Mouse (Mus musculus) embryonic facial prominence, embryonic 14.5 days (tissue): ENCODE data around the gene Zfx. TPM values are rescaled to one million over a fixed set of nuclear protein-coding genes. Genes with fewer than 3 reads are reported as not detected.

ENCODE experiments used
- ATAC-seq: fragments of 200-750 bp; cut with Nextera tagmentation; 2 replicates; pipeline ENCODE4 v1.8.0; 2017; ENCODE audit warnings: low read depth, moderate number of reproducible peaks, moderate TSS enrichment
- DNase-seq: peaks from one replicate; pipeline ENCODE4 v3.0.0-alpha.2; 2015; ENCODE audit warnings: low spot score
- H3K27ac ChIP-seq: fragments of 300-500 bp; sonication (generic); replicated peaks from 2 replicates; pipeline ENCODE4 v1.5.1; 2014; ENCODE audit warnings: low read depth, mild to moderate bottlenecking, low read length, moderate library complexity
- H3K27me3 ChIP-seq: fragments of 300-500 bp; sonication (generic); replicated peaks from 2 replicates; pipeline ENCODE4 v1.6.1; 2014; ENCODE audit warnings: low read length; ENCODE audit not compliant: control insufficient read depth, insufficient read depth
- H3K36me3 ChIP-seq: fragments of 300-500 bp; sonication (generic); 2 replicates; pipeline ENCODE4 v1.6.1; 2014; ENCODE audit warnings: low read length, mixed read lengths; ENCODE audit not compliant: control insufficient read depth, insufficient read depth
- H3K4me1 ChIP-seq: fragments of 300-500 bp; sonication (generic); 2 replicates; pipeline ENCODE4 v1.6.1; 2014; ENCODE audit warnings: antibody characterized with exemption, low read length; ENCODE audit not compliant: control insufficient read depth, insufficient read depth
- H3K4me2 ChIP-seq: fragments of 300-500 bp; sonication (generic); 2 replicates; pipeline ENCODE4 v1.6.1; 2014; ENCODE audit warnings: low read depth, mild to moderate bottlenecking, low read length, moderate library complexity, mixed read lengths
- H3K4me3 ChIP-seq: fragments of 300-500 bp; sonication (generic); 2 replicates; pipeline ENCODE4 v1.5.1; 2014; ENCODE audit warnings: low read depth, mild to moderate bottlenecking, low read length
- H3K9ac ChIP-seq: fragments of 300-500 bp; sonication (generic); 2 replicates; pipeline ENCODE4 v1.6.1; 2014; ENCODE audit warnings: low read depth, mild to moderate bottlenecking, low read length, moderate library complexity, mixed read lengths
- H3K9me3 ChIP-seq: fragments of 300-500 bp; sonication (generic); 2 replicates; pipeline ENCODE4 v1.6.1; 2016; ENCODE audit warnings: low read length; ENCODE audit not compliant: control insufficient read depth
- WGBS: fragments of 180-500 bp; shearing (Covaris S2); extraction: QIAGEN DNeasy Blood & Tissue Kit; methylation state at CpG from one replicate; pipeline ENCODE4 v1.1.7; 2014; 5-methylcytosine and 5-hydroxymethylcytosine counted together
- polyA plus RNA-seq: library from polyadenylated mRNA; unstranded; fragments of >200 nt; fragmentation: Nextera tagmentation; extraction: Ambion mirVana; gene quantifications from 2 replicates; pipeline ENCODE4 v1.2.1, GENCODE M21; 2014

The Zfx gene
- polyA plus RNA-seq, 1 experiment from 2014 or later = 37.2 TPM

DNA sequence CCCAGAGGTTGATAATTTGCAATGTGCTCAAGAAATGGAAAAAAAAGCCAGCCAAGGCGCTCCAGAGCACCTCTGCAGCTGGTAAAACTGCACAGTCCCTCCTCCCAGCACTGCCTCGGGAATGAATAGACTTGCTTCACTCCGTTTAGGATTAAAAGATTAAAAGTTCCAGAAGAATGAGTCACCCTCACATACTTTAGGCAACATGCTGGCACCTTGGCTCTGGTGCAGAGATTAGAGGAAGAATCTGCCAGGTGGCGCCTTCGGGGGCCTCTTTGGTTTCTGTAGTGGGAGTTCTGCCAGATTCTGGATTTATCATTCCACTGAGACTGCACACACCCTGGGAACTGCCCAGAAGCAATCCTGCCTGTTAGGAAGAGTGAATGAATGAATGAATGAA lies 75.5 kb downstream of the Zfx start:
- 40% methylated on average over 5 of the region's 5 CpGs for WGBS
- H3K9ac ChIP-seq = no peak overlapping the region
- H3K27me3 ChIP-seq = peaks cover 9% of the 10 kb centered on the region
- no peaks in the 10 kb centered on the region for H3K36me3 ChIP-seq
- no peak overlapping the region for H3K4me3 ChIP-seq
- peak; percentile 80 for DNase-seq
- H3K9me3 ChIP-seq = no peaks in the 10 kb centered on the region
- peak; percentile 88 for ATAC-seq
- H3K27ac ChIP-seq = peak overlapping the region; percentile 25; the same call in 1 of the 2 replicates
- H3K4me1 ChIP-seq = no peaks in the 10 kb centered on the region
- no peak overlapping the region for H3K4me2 ChIP-seq

DNA sequence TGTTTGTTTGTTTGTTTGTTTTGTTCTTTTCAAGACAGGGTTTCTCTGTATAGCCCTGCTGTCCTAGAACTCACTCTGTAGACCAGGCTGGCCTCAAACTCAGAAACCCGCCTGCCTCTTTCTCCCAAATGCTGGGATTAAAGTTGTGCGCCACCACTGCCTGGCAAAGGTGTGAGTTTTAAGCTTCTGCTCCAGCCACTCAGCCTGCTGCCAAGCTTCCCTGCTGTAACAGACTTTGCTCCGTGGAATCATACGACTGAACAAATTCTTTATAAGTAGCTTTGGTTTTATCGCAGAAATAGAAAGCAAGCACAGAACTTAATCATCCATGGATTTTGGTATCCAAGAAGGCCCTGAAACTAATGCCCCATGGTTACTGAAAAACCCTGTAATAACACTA lies 76.1 kb downstream of the Zfx start:
- ATAC-seq (no peak), DNase-seq (no peak)
- no peaks in the 10 kb centered on the region for H3K4me1 ChIP-seq
- WGBS = 72% methylated on average over 5 of the region's 5 CpGs
- H3K4me3 ChIP-seq = no peak overlapping the region
- no peaks in the 10 kb centered on the region for H3K9me3 ChIP-seq
- H3K27ac ChIP-seq = peak overlapping the region; percentile 25
- H3K27me3 ChIP-seq = peaks cover 9% of the 10 kb centered on the region
- no peak overlapping the region for H3K9ac ChIP-seq
- no peak overlapping the region for H3K4me2 ChIP-seq
- H3K36me3 ChIP-seq = no peaks in the 10 kb centered on the region

DNA sequence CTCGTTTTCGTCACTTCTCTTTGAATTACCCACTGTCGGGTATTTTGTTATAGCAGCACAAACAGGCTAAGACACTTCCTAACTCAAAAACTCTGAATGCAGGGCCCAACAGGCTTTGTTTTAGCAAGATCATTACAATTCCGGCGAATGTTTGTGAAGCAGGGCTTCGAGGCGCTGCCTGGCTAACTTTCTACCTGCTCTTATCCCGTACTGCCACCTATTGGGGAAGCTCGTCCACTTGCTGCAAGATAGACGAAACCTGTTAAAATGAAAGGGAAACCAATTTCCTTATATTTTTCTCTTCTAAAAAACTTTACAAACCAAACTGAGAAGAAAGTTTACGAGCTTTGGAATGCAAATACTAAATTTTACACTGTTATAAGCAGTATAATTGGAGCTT lies 90.6 kb downstream of the Zfx start:
- Histone ChIP-seq H3K4me2 (no peak overlapping the region), H3K4me3 (no peak overlapping the region), H3K9me3 (no peaks in the 10 kb centered on the region), H3K27ac (no peak overlapping the region), H3K4me1 (no peaks in the 10 kb centered on the region), H3K36me3 (no peaks in the 10 kb centered on the region), H3K27me3 (peaks cover 11% of the 10 kb centered on the region), H3K9ac (no peak overlapping the region)
- no peak for ATAC-seq
- peak; percentile 72 for DNase-seq
- 40% methylated on average over 11 of the region's 11 CpGs for WGBS

- DNase-seq = no peak
- H3K9me3 ChIP-seq = no peaks in the 10 kb centered on the region
- H3K4me2 ChIP-seq = no peak overlapping the region
- 70% methylated on average over 7 of the region's 7 CpGs for WGBS
- H3K36me3 ChIP-seq = no peaks in the 10 kb centered on the region
- no peak overlapping the region for H3K4me3 ChIP-seq
- ATAC-seq = no peak
- H3K9ac ChIP-seq = no peak overlapping the region
- H3K4me1 ChIP-seq = no peaks in the 10 kb centered on the region
- no peak overlapping the region for H3K27ac ChIP-seq
- H3K27me3 ChIP-seq = peaks cover 14% of the 10 kb centered on the region
These were observed 93.4 kb downstream of the Zfx start for GRCm38 (mm10) chrX:94030081-94030480.

Other genes starting within 250 kb of the Zfx start
- gene AU015836, start 155.0 kb downstream of the Zfx start, polyA plus RNA-seq = 0.26 and 0.43 TPM in 2 replicates
- 58.7 and 66.2 TPM in 2 replicates for gene Eif2s3x, start 89.2 kb upstream of the Zfx start, polyA plus RNA-seq
- 9.9 and 10.5 TPM in 2 replicates for gene Klhl15, start 110.9 kb upstream of the Zfx start, polyA plus RNA-seq
- gene Fam90a1b, start 243.1 kb upstream of the Zfx start, polyA plus RNA-seq = not detected in 2 replicates
- gene Apoo, start 243.4 kb upstream of the Zfx start, polyA plus RNA-seq = 81.0 and 88.3 TPM in 2 replicates